Comparison of ENCODE assay signal across 12 mouse cellular contexts in the genomic region with DNA sequence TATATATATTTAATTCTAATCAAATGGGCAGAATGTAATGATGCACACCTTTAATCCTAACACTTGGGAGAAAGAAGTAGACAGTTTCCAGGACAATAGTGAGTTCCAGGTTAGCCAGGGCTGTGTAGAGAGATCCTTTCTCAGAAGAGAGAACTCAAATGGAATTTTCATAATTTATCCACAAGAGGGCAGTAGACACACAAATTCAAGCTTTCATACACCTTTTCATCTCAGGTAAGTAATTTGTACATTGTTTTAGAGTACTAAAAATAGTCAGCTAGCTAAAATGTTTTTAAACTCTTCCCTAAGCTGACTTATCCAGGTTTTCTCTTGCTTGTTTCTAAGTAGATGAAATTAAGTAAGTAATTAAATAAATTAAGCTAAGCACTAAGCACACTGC. TPM values are rescaled to one million over a fixed set of nuclear protein-coding genes. Genes with fewer than 3 reads are reported as not detected.
DNase-seq lines count a peak whose midpoint lies in the region; ATAC-seq and TF ChIP-seq lines count a peak whose summit lies in the region.
"Had no signal": no experiment of that assay in that cellular context is flagged by ENCODE, and none has a peak within 500 bp of the region (broad histone marks: within the 10 kb centered on the region; RNA-seq: fewer than 3 reads in every experiment).

No protein-coding gene starts in this region.

- no peak overlapping the region for H3K4me3 ChIP-seq in gastrocnemius, adult 2 months
- H3K4me3 ChIP-seq in lung, postnatal 0 days (ENCODE audit: low read depth, low read length), result no peak overlapping the region

- TF ChIP-seq CTCF in gastrocnemius, adult 2 months (IDR thresholded peaks at IDR 0.05), result peak; percentile 72
- peak; percentile 62 for TF ChIP-seq CTCF in lung, postnatal 0 days (IDR thresholded peaks at IDR 0.05)

- no peaks in the 10 kb centered on the region for H3K9me3 ChIP-seq in lung, postnatal 0 days (ENCODE audit: low read length)
- H3K9me3 ChIP-seq: G1E had no signal

- intact Hi-C loops in gastrocnemius, adult 2 months (cut with DNase I), result loop anchor here (5.0 kb wide), 1 partner anchor 63 kb away; no protein-coding TSS in a partner anchor

- no peaks in the 10 kb centered on the region for H3K4me1 ChIP-seq in lung, postnatal 0 days (ENCODE audit: insufficient read depth, low read depth, low read length)

- no peak overlapping the region for H3K9ac ChIP-seq in lung, postnatal 0 days (replicated peaks; ENCODE audit: low read depth)

- no peak for TF ChIP-seq EP300 in lung, postnatal 0 days (IDR thresholded peaks at IDR 0.05)

- DNase-seq in gastrocnemius, adult 2 months, result no peak
- no peak for DNase-seq in gastrocnemius, postnatal 10 days
- DNase-seq in lung, postnatal 0 days (ENCODE audit: low spot score), result peak; percentile 65
- DNase-seq in lung, postnatal 14 days, result no peak
- DNase-seq in retina, postnatal 1 day, result peak; percentile 45
- no peak for DNase-seq in testis, postnatal 10 days (ENCODE audit: low spot score)
- no peak for DNase-seq in right cerebral cortex, postnatal 14 days
- DNase-seq: kidney, adult 11 months had no signal

- H3K27ac ChIP-seq in gastrocnemius, adult 2 months, result no peak overlapping the region
- no peak overlapping the region for H3K27ac ChIP-seq in lung, postnatal 0 days (ENCODE audit: low read length)

- H3K36me3 ChIP-seq in lung, postnatal 0 days (ENCODE audit: insufficient read depth, low read length), result 0 out of 2 replicates have a peak, but pooled peaks cover 4% of the 10 kb centered on the region

- H3K27me3 ChIP-seq in lung, postnatal 0 days (replicated peaks; ENCODE audit: insufficient read depth, low read length), result no peaks in the 10 kb centered on the region

- no peak overlapping the region for H3K4me2 ChIP-seq in lung, postnatal 0 days (replicated peaks; ENCODE audit: low read depth, low read length)

- ATAC-seq in lung, postnatal 0 days, result no peak; the same call in 1 of the 2 replicates
- ATAC-seq in activated CD4-positive, CD25-positive, alpha-beta regulatory T cell, adult 4 months, result peak; percentile 57

RNA-seq across cellular contexts. Expression of a gene that starts 6.5 kb away (rescaled TPM):
- 10 to 100 TPM; 59.0 to 62.1 TPM for total RNA-seq in gastrocnemius, adult 2 months (2021)
- 10 to 100 TPM; 58.5 to 62.1 TPM for total RNA-seq in gastrocnemius, postnatal 10 days (2021)
- 126 and 142 TPM in 2 replicates for polyA plus RNA-seq in lung, postnatal 0 days (2015; fragmentation: Nextera tagmentation; extraction: Ambion mirVana)
- polyA plus RNA-seq in activated CD4-positive, CD25-positive, alpha-beta regulatory T cell, adult 4 months (2017; shearing (Covaris generic)), result 100 to 1,000 TPM; 152 to 189 TPM

RNA-seq across cellular contexts. Expression of a gene that starts 19.0 kb away (rescaled TPM):
- total RNA-seq in gastrocnemius, adult 2 months (2021), result not detected
- total RNA-seq in gastrocnemius, postnatal 10 days (2021), result not detected
- polyA plus RNA-seq in lung, postnatal 0 days (2015; fragmentation: Nextera tagmentation; extraction: Ambion mirVana), result not detected in 2 replicates
- not detected for polyA plus RNA-seq in activated CD4-positive, CD25-positive, alpha-beta regulatory T cell, adult 4 months (2017; shearing (Covaris generic))
- total RNA-seq: megakaryocyte progenitor cell, adult 5-6 weeks; neutrophil, adult 5-6 weeks had no signal
- polyA plus RNA-seq: G1E had no signal

RNA-seq across cellular contexts. Expression of a gene that starts 29.6 kb away (rescaled TPM):
- total RNA-seq in gastrocnemius, adult 2 months (2021), result 10 to 100 TPM; 80.0 to 99.7 TPM
- total RNA-seq in gastrocnemius, postnatal 10 days (2021), result 10 to 100 TPM; 72.5 to 77.2 TPM
- polyA plus RNA-seq in lung, postnatal 0 days (2015; fragmentation: Nextera tagmentation; extraction: Ambion mirVana), result 130 and 131 TPM in 2 replicates
- 10 to 100 TPM; 45.6 to 46.8 TPM for polyA plus RNA-seq in activated CD4-positive, CD25-positive, alpha-beta regulatory T cell, adult 4 months (2017; shearing (Covaris generic))

Comparison
In these comparisons a context has a peak if more than half of its experiments do, and no peak if none do; other contexts are left out.
1. DNase-seq: peak in lung, postnatal 0 days (single experiment) and retina, postnatal 1 day (single experiment); none in gastrocnemius, adult 2 months (single experiment), gastrocnemius, postnatal 10 days (single experiment), lung, postnatal 14 days (single experiment), testis, postnatal 10 days (single experiment) and right cerebral cortex, postnatal 14 days (single experiment).